Mouse (Mus musculus) MEL (cell line): ENCODE measurements at regions not wholly inside any gene's neighbourhood (a gene's known extent, or its start where the extent isn't known, plus 50 kb on each side); places are given as distances from the start of the nearest gene placed in this dataset.

Experiments used
- BHLHE40 ChIP-seq: IDR thresholded peaks from 2 replicates; pipeline ENCODE4 v1.6.1; 2012; ENCODE audit warnings: low read depth, mild to moderate bottlenecking, inconsistent platforms, low read length, improper control_type of control experiment, borderline replicate concordance
- CHD1 ChIP-seq: IDR thresholded peaks from 2 replicates; pipeline ENCODE4 v1.6.1; 2012; ENCODE audit warnings: low read depth, mild to moderate bottlenecking, inconsistent platforms, low read length, improper control_type of control experiment
- CTCF ChIP-seq, 3 experiments: IDR thresholded peaks in 2 of 3; conservative IDR thresholded peaks in 1 of 3; 2 replicates each; pipeline ENCODE4 v1.5.1; 2011 to 2012; ENCODE audit warnings: low read length in 3 of 3, low read depth in 2 of 3, mild to moderate bottlenecking in 2 of 3, improper control_type of control experiment in 1 of 3, inconsistent platforms in 1 of 3, mixed read lengths in 1 of 3, moderate library complexity in 1 of 3; ENCODE audit not compliant: control insufficient read depth in 1 of 3, insufficient read depth in 1 of 3, poor library complexity in 1 of 3, severe bottlenecking in 1 of 3
- ELF1 ChIP-seq: IDR thresholded peaks from 2 replicates; pipeline ENCODE4 v1.6.1; 2014; ENCODE audit warnings: low read depth, mild to moderate bottlenecking, inconsistent platforms, low read length, improper control_type of control experiment, moderate library complexity
- ETS1 ChIP-seq: IDR thresholded peaks from 2 replicates; pipeline ENCODE4 v1.6.1; 2012; ENCODE audit warnings: low read depth, mild to moderate bottlenecking, inconsistent platforms, low read length, improper control_type of control experiment, moderate library complexity
- HCFC1 ChIP-seq: IDR thresholded peaks from 2 replicates; pipeline ENCODE4 v1.6.1; 2012; ENCODE audit warnings: low read depth, mild to moderate bottlenecking, inconsistent platforms, low read length, improper control_type of control experiment, moderate library complexity
- MYC ChIP-seq: IDR thresholded peaks from 2 replicates; pipeline ENCODE4 v1.6.1; 2011; ENCODE audit warnings: low read depth, mild to moderate bottlenecking, low read length, improper control_type of control experiment, moderate library complexity
- POLR2A ChIP-seq, 2 experiments: IDR thresholded peaks; 2 replicates each; pipeline ENCODE4 v1.6.1; 2011 to 2012; ENCODE audit warnings: low read length in 2 of 2, mild to moderate bottlenecking in 2 of 2, control low read depth in 1 of 2, improper control_type of control experiment in 1 of 2, low read depth in 1 of 2, moderate library complexity in 1 of 2; ENCODE audit not compliant: control insufficient read depth in 1 of 2, insufficient read depth in 1 of 2, poor library complexity in 1 of 2
- SIN3A ChIP-seq: IDR thresholded peaks from 2 replicates; pipeline ENCODE4 v1.6.1; 2012; ENCODE audit warnings: low read length, improper control_type of control experiment, inconsistent platforms
- ZNF384 ChIP-seq: IDR thresholded peaks from 2 replicates; pipeline ENCODE4 v1.6.1; 2012; ENCODE audit warnings: low read depth, mild to moderate bottlenecking, inconsistent platforms, low read length, improper control_type of control experiment

DNA sequence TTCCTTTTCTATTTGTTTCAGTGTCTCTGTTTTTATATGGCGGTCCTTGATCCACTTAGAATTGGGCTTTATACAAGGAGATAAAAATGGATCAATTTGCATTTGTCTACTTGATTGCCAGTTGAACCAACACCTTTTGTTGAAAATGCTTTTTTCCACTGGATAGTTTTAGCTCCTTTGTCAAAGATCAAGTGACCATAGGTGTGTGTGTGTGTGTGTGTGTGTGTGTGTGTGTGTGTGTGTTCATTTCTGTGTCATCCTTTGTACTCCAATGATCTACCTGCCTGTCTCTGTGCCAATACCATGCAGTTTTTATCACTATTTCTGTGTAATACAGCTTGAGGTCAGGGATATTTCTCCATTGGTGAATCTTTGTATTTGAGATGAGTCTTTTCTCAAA, 158.7 kb upstream of the Cenpw start:
- TF ChIP-seq HCFC1 = no peak
- TF ChIP-seq CTCF (IDR thresholded peaks at IDR 0.05 in 2 of 3, conservative IDR thresholded peaks at IDR 0.05 in 1 of 3; ENCODE audit: control insufficient read depth in 1 of 3, insufficient read depth in 1 of 3, low read depth in 2 of 3, low read length in 3 of 3, poor library complexity in 1 of 3, severe bottlenecking in 1 of 3) = no peak
- TF ChIP-seq SIN3A = no peak
- TF ChIP-seq POLR2A (IDR thresholded peaks at IDR 0.05; ENCODE audit: control insufficient read depth in 1 of 2, insufficient read depth in 1 of 2, low read depth in 1 of 2, low read length in 2 of 2, poor library complexity in 1 of 2) = no peak
- no peak for TF ChIP-seq BHLHE40
- no peak for TF ChIP-seq MYC
- no peak for TF ChIP-seq ELF1
- TF ChIP-seq ZNF384 = no peak
- TF ChIP-seq CHD1 = no peak
- no peak for TF ChIP-seq ETS1
